Mouse (Mus musculus): Measurements from ENCODE around the gene Hexb.
"Not testable (repeated sequence)": the region's sequence is repeated elsewhere in the genome, so short reads cannot be mapped to it uniquely, and the experiment has no call there.

DNA sequence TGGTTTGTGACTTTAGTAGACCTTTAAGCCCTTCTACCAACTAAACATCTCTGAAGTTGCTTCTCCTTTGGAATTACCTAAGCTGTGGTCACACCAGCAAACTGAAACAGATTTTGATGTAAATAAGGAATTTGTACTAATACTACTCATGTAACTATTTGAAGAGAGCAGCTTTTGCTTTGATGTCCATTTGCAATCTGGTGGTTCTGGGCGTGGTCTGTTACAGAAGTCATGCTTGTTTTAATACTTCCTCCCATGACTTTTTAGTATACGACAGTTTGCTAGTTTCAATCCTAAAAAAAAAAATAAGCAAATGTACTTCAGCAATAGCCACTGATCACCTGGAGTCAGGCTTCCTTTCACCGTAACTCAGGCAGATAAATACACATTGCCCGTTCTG, 68.5 kb downstream of the Hexb start:
- TF ChIP-seq CTCF (IDR thresholded peaks at IDR 0.05; ENCODE audit: control insufficient read depth, insufficient read depth, insufficient read length); MAX (IDR thresholded peaks at IDR 0.05): not testable (repeated sequence)

All from C2C12 (cell line).